In genomic region chr7:31085171-31085570, GRCm38 (mm10) we compare ENCODE assay signal across 9 mouse cellular contexts. TPM values are rescaled to one million over a fixed set of nuclear protein-coding genes. Genes with fewer than 3 reads are reported as not detected.
DNase-seq lines count a peak whose midpoint lies in the region; ATAC-seq and TF ChIP-seq lines count a peak whose summit lies in the region.
"Had no signal": no experiment of that assay in that cellular context is flagged by ENCODE, and none has a peak within 500 bp of the region (broad histone marks: within the 10 kb centered on the region; RNA-seq: fewer than 3 reads in every experiment).

No protein-coding gene starts in this region.

- 24% methylated on average over 3 of the region's 3 CpGs for WGBS in forebrain, embryonic 11.5 days
- WGBS in forebrain, embryonic 16.5 days, result 9% methylated on average over 3 of the region's 3 CpGs
- 20% methylated on average over 3 of the region's 3 CpGs for WGBS in neural tube, embryonic 13.5 days
- 21% methylated on average over 3 of the region's 3 CpGs for whole genome bisulfite sequencing in neural tube, embryonic 15.5 days
- 61% methylated on average over 3 of the region's 3 CpGs for WGBS in liver, postnatal 0 days (ENCODE audit: insufficient replicate concordance)

- H3K9ac ChIP-seq in forebrain, embryonic 11.5 days (ENCODE audit: low read length), result no peak overlapping the region
- H3K9ac ChIP-seq in forebrain, embryonic 16.5 days (replicated peaks; ENCODE audit: low read depth, low read length), result no peak overlapping the region
- H3K9ac ChIP-seq in neural tube, embryonic 13.5 days, result no peak overlapping the region
- H3K9ac ChIP-seq in neural tube, embryonic 15.5 days (replicated peaks), result no peak overlapping the region
- H3K9ac ChIP-seq in liver, postnatal 0 days (replicated peaks), result no peak overlapping the region

- no peak overlapping the region for H3K4me2 ChIP-seq in forebrain, embryonic 11.5 days (ENCODE audit: low read depth, low read length, severe bottlenecking)
- no peak overlapping the region for H3K4me2 ChIP-seq in forebrain, embryonic 16.5 days (ENCODE audit: low read length)
- H3K4me2 ChIP-seq in neural tube, embryonic 13.5 days, result no peak overlapping the region
- H3K4me2 ChIP-seq in neural tube, embryonic 15.5 days, result no peak overlapping the region
- no peak overlapping the region for H3K4me2 ChIP-seq in liver, postnatal 0 days (ENCODE audit: low read depth, low read length)

- no peaks in the 10 kb centered on the region for H3K27me3 ChIP-seq in forebrain, embryonic 11.5 days (ENCODE audit: control insufficient read depth, insufficient read depth, low read length)
- no peaks in the 10 kb centered on the region for H3K27me3 ChIP-seq in forebrain, embryonic 16.5 days (replicated peaks; ENCODE audit: control insufficient read depth, insufficient read depth, low read length)
- H3K27me3 ChIP-seq in neural tube, embryonic 13.5 days, result no peaks in the 10 kb centered on the region
- no peaks in the 10 kb centered on the region for H3K27me3 ChIP-seq in neural tube, embryonic 15.5 days (replicated peaks)
- H3K27me3 ChIP-seq in liver, postnatal 0 days (ENCODE audit: insufficient read depth, low read length), result no peaks in the 10 kb centered on the region

- ATAC-seq in forebrain, embryonic 11.5 days (replicated peaks; ENCODE audit: low FRiP score), result 0 out of 2 replicates have a peak, but pooled peaks have one; percentile 27
- ATAC-seq in forebrain, embryonic 16.5 days, result no peak
- no peak for ATAC-seq in neural tube, embryonic 13.5 days (ENCODE audit: low read depth)
- ATAC-seq in neural tube, embryonic 15.5 days (ENCODE audit: low FRiP score), result no peak
- ATAC-seq in liver, postnatal 0 days, result peak; percentile 35; the same call in 1 of the 2 replicates

- TF ChIP-seq CTCF in liver, postnatal 0 days (IDR thresholded peaks at IDR 0.05; ENCODE audit: low read depth), result no peak

- intact Hi-C loops in heart, postnatal 10 days (cut with DNase I), result no loop called here

- no peak overlapping the region for H3K4me3 ChIP-seq in forebrain, embryonic 11.5 days (ENCODE audit: low read depth, low read length)
- no peak overlapping the region for H3K4me3 ChIP-seq in forebrain, embryonic 16.5 days (replicated peaks; ENCODE audit: low read length)
- H3K4me3 ChIP-seq in neural tube, embryonic 13.5 days, result no peak overlapping the region
- H3K4me3 ChIP-seq in neural tube, embryonic 15.5 days (replicated peaks), result no peak overlapping the region
- no peak overlapping the region for H3K4me3 ChIP-seq in liver, postnatal 0 days (ENCODE audit: low read depth, low read length)
- H3K4me3 ChIP-seq: erythroblast, embryonic 14.5 days had no signal

- TF ChIP-seq EP300 in liver, postnatal 0 days (IDR thresholded peaks at IDR 0.05; ENCODE audit: low read depth), result no peak

- H3K4me1 ChIP-seq in forebrain, embryonic 11.5 days (replicated peaks; ENCODE audit: control insufficient read depth, insufficient read depth, low read length), result 0 out of 2 replicates have a peak, but pooled peaks cover 3% of the 10 kb centered on the region
- no peaks in the 10 kb centered on the region for H3K4me1 ChIP-seq in forebrain, embryonic 16.5 days (replicated peaks; ENCODE audit: control insufficient read depth, insufficient read depth, low read length)
- peaks cover 20% of the 10 kb centered on the region for H3K4me1 ChIP-seq in neural tube, embryonic 13.5 days (replicated peaks)
- H3K4me1 ChIP-seq in neural tube, embryonic 15.5 days, result peaks cover 5% of the 10 kb centered on the region; the same call in 1 of the 2 replicates
- H3K4me1 ChIP-seq in liver, postnatal 0 days (ENCODE audit: insufficient read depth), result peaks cover 23% of the 10 kb centered on the region

- no peak overlapping the region for H3K27ac ChIP-seq in forebrain, embryonic 11.5 days (ENCODE audit: low read depth, low read length)
- no peak overlapping the region for H3K27ac ChIP-seq in forebrain, embryonic 16.5 days (ENCODE audit: low read length)
- 0 out of 2 replicates have a peak overlapping the region, but pooled peaks have one; percentile 14 for H3K27ac ChIP-seq in neural tube, embryonic 13.5 days (replicated peaks)
- H3K27ac ChIP-seq in neural tube, embryonic 15.5 days (replicated peaks), result no peak overlapping the region
- H3K27ac ChIP-seq in liver, postnatal 0 days (ENCODE audit: low read depth), result peak overlapping the region; percentile 26

- no peaks in the 10 kb centered on the region for H3K9me3 ChIP-seq in forebrain, embryonic 11.5 days (ENCODE audit: control insufficient read depth, low read length)
- no peaks in the 10 kb centered on the region for H3K9me3 ChIP-seq in forebrain, embryonic 16.5 days (ENCODE audit: control insufficient read depth, low read length)
- peaks cover 4% of the 10 kb centered on the region; the same call in 1 of the 2 replicates for H3K9me3 ChIP-seq in neural tube, embryonic 13.5 days
- H3K9me3 ChIP-seq in neural tube, embryonic 15.5 days (replicated peaks), result no peaks in the 10 kb centered on the region
- 0 out of 2 replicates have a peak, but pooled peaks cover 2% of the 10 kb centered on the region for H3K9me3 ChIP-seq in liver, postnatal 0 days (ENCODE audit: low read length)

- no peak for DNase-seq in forebrain, embryonic 11.5 days (ENCODE audit: low spot score)
- DNase-seq in heart, postnatal 10 days, result peak; percentile 62 to 71
- DNase-seq in liver, postnatal 0 days, result no peak
- no peak for DNase-seq in right cerebral cortex, postnatal 36 days (ENCODE audit: low spot score in 2 of 2)
- no peak for DNase-seq in thymus, postnatal 14 days

- H3K36me3 ChIP-seq in forebrain, embryonic 11.5 days (ENCODE audit: control insufficient read depth, insufficient read depth, low read length), result no peaks in the 10 kb centered on the region
- H3K36me3 ChIP-seq in forebrain, embryonic 16.5 days (ENCODE audit: control insufficient read depth, insufficient read depth), result no peaks in the 10 kb centered on the region
- no peaks in the 10 kb centered on the region for H3K36me3 ChIP-seq in neural tube, embryonic 13.5 days
- no peaks in the 10 kb centered on the region for H3K36me3 ChIP-seq in neural tube, embryonic 15.5 days
- no peaks in the 10 kb centered on the region for H3K36me3 ChIP-seq in liver, postnatal 0 days (replicated peaks; ENCODE audit: insufficient read depth, low read length)

RNA-seq across cellular contexts. Expression of gene Fxyd3, which starts 8.7 kb away (rescaled TPM):
- 2.0 and 3.3 TPM in 2 replicates for polyA plus RNA-seq in forebrain, embryonic 11.5 days (2014; fragmentation: Nextera tagmentation; extraction: Ambion mirVana)
- 0.15 and 0.66 TPM in 2 replicates for polyA plus RNA-seq in forebrain, embryonic 16.5 days (2015; fragmentation: Nextera tagmentation; extraction: Ambion mirVana)
- 2.2 and 2.5 TPM in 2 replicates for polyA plus RNA-seq in neural tube, embryonic 13.5 days (2015; fragmentation: Nextera tagmentation; extraction: Ambion mirVana)
- polyA plus RNA-seq in neural tube, embryonic 15.5 days (2015; fragmentation: Nextera tagmentation; extraction: Ambion mirVana), result 0.79 and 14.6 TPM in 2 replicates
- total RNA-seq in heart, postnatal 10 days (2021), result 1 to 10 TPM; 2.8 to 5.1 TPM
- polyA plus RNA-seq in liver, postnatal 0 days (2015; fragmentation: Nextera tagmentation; extraction: Ambion mirVana), result 3.4 TPM in 2 replicates
- polyA plus RNA-seq: erythroblast, embryonic 14.5 days had no signal

RNA-seq across cellular contexts. Expression of gene Lgi4, which starts 26.0 kb away (rescaled TPM):
- 0.36 and 0.44 TPM in 2 replicates for polyA plus RNA-seq in forebrain, embryonic 11.5 days (2014; fragmentation: Nextera tagmentation; extraction: Ambion mirVana)
- polyA plus RNA-seq in forebrain, embryonic 16.5 days (2015; fragmentation: Nextera tagmentation; extraction: Ambion mirVana), result 0.20 and 0.24 TPM in 2 replicates
- polyA plus RNA-seq in neural tube, embryonic 13.5 days (2015; fragmentation: Nextera tagmentation; extraction: Ambion mirVana), result 2.0 and 2.6 TPM in 2 replicates
- polyA plus RNA-seq in neural tube, embryonic 15.5 days (2015; fragmentation: Nextera tagmentation; extraction: Ambion mirVana), result 1.3 and 1.7 TPM in 2 replicates
- total RNA-seq in heart, postnatal 10 days (2021), result 1 to 10 TPM; 3.0 to 4.3 TPM
- 0.11 TPM in 1 of 2 replicates, not detected in the other for polyA plus RNA-seq in liver, postnatal 0 days (2015; fragmentation: Nextera tagmentation; extraction: Ambion mirVana)
- polyA plus RNA-seq: erythroblast, embryonic 14.5 days had no signal

RNA-seq across cellular contexts. Expression of gene Fxyd1, which starts 28.2 kb away (rescaled TPM):
- 2.9 and 4.0 TPM in 2 replicates for polyA plus RNA-seq in forebrain, embryonic 11.5 days (2014; fragmentation: Nextera tagmentation; extraction: Ambion mirVana)
- polyA plus RNA-seq in forebrain, embryonic 16.5 days (2015; fragmentation: Nextera tagmentation; extraction: Ambion mirVana), result 10.7 and 14.5 TPM in 2 replicates
- 28.2 and 33.9 TPM in 2 replicates for polyA plus RNA-seq in neural tube, embryonic 13.5 days (2015; fragmentation: Nextera tagmentation; extraction: Ambion mirVana)
- polyA plus RNA-seq in neural tube, embryonic 15.5 days (2015; fragmentation: Nextera tagmentation; extraction: Ambion mirVana), result 26.8 and 36.9 TPM in 2 replicates
- total RNA-seq in heart, postnatal 10 days (2021), result 100 to 1,000 TPM; 695 to 726 TPM
- 300 and 302 TPM in 2 replicates for polyA plus RNA-seq in liver, postnatal 0 days (2015; fragmentation: Nextera tagmentation; extraction: Ambion mirVana)

RNA-seq across cellular contexts. Expression of gene Hpn, which starts 29.9 kb away (rescaled TPM):
- 0.29 and 0.39 TPM in 2 replicates for polyA plus RNA-seq in forebrain, embryonic 11.5 days (2014; fragmentation: Nextera tagmentation; extraction: Ambion mirVana)
- 0.88 TPM in 1 of 2 replicates, not detected in the other for polyA plus RNA-seq in forebrain, embryonic 16.5 days (2015; fragmentation: Nextera tagmentation; extraction: Ambion mirVana)
- polyA plus RNA-seq in neural tube, embryonic 13.5 days (2015; fragmentation: Nextera tagmentation; extraction: Ambion mirVana), result 0.25 and 0.62 TPM in 2 replicates
- polyA plus RNA-seq in neural tube, embryonic 15.5 days (2015; fragmentation: Nextera tagmentation; extraction: Ambion mirVana), result 0.50 and 4.0 TPM in 2 replicates
- 1 to 10 TPM; 2.5 to 3.0 TPM for total RNA-seq in heart, postnatal 10 days (2021)
- 250 and 259 TPM in 2 replicates for polyA plus RNA-seq in liver, postnatal 0 days (2015; fragmentation: Nextera tagmentation; extraction: Ambion mirVana)

RNA-seq across cellular contexts. Expression of gene Fxyd7, which starts 33.9 kb away (rescaled TPM):
- polyA plus RNA-seq in forebrain, embryonic 11.5 days (2014; fragmentation: Nextera tagmentation; extraction: Ambion mirVana), result 4.1 and 4.9 TPM in 2 replicates
- polyA plus RNA-seq in forebrain, embryonic 16.5 days (2015; fragmentation: Nextera tagmentation; extraction: Ambion mirVana), result 51.0 and 95.0 TPM in 2 replicates
- polyA plus RNA-seq in neural tube, embryonic 13.5 days (2015; fragmentation: Nextera tagmentation; extraction: Ambion mirVana), result 181 and 239 TPM in 2 replicates
- polyA plus RNA-seq in neural tube, embryonic 15.5 days (2015; fragmentation: Nextera tagmentation; extraction: Ambion mirVana), result 357 and 417 TPM in 2 replicates
- total RNA-seq in heart, postnatal 10 days (2021), result 1 to 10 TPM; 1.3 to 1.6 TPM
- 0.16 TPM in 1 of 2 replicates, not detected in the other for polyA plus RNA-seq in liver, postnatal 0 days (2015; fragmentation: Nextera tagmentation; extraction: Ambion mirVana)
- polyA plus RNA-seq: erythroblast, embryonic 14.5 days had no signal

Comparison
In these comparisons a context has a peak if more than half of its experiments do, and no peak if none do; other contexts are left out.
1. ATAC-seq: peak in forebrain, embryonic 11.5 days (single experiment) and liver, postnatal 0 days (single experiment); none in forebrain, embryonic 16.5 days (single experiment), neural tube, embryonic 13.5 days (single experiment) and neural tube, embryonic 15.5 days (single experiment).
2. H3K27ac ChIP-seq: peak in neural tube, embryonic 13.5 days (single experiment) and liver, postnatal 0 days (single experiment); none in forebrain, embryonic 11.5 days (single experiment), forebrain, embryonic 16.5 days (single experiment) and neural tube, embryonic 15.5 days (single experiment).
3. DNase-seq: peak in heart, postnatal 10 days (2 of 2); none in forebrain, embryonic 11.5 days (single experiment), liver, postnatal 0 days (single experiment), right cerebral cortex, postnatal 36 days (0 of 2) and thymus, postnatal 14 days (single experiment).